Mouse (Mus musculus) right cerebral cortex, postnatal 14 days (tissue): ENCODE measurements at regions not wholly inside any gene's neighbourhood (a gene's known extent, or its start where the extent isn't known, plus 50 kb on each side); places are given as distances from the start of the nearest gene placed in this dataset.

Experiments used
- DNase-seq: peaks from one replicate; pipeline ENCODE4 v3.0.0; 2022

DNA sequence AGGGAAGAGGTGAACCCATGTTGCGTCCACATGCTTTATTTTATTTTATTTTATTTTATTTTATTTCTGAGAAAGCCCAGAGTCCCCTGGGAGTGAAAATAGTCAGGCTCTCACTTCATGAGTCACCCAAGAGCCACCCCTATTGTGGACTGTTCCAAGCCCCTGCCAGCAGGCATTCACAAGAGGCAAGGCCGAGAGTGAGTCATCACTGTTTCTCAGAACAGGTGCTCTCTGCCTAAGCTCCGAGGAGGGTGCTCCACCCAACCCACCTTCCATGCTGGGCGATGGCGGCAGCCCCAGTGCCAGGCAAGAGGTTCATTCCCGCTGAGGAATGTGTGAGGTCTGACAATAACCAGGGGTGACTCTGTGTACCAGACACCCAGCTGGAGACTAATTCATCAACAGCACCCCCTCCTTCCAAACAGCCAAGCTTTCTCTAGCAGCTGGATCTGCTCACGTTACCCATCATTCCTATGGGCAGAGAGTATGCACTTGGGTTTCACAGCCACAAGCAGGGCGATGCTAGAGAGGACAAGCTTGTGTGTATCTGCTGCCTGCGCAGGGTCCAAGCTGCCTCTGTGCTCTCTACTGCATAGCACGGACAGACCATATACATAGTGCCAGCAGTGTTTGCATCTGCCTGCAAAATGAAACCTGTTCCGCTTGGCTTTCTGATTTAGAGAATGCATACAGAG lies 122.8 kb downstream of the Zfp706 start:
- DNase-seq = peak; percentile 23

- DNase-seq = no peak
Observed at GRCm38 (mm10) chr15:36884074-36884473, 123.5 kb downstream of the Zfp706 start.

GRCm38 (mm10) chr15:36883156-36883555 lies 124.4 kb downstream of the Zfp706 start:
- DNase-seq = no peak

DNA sequence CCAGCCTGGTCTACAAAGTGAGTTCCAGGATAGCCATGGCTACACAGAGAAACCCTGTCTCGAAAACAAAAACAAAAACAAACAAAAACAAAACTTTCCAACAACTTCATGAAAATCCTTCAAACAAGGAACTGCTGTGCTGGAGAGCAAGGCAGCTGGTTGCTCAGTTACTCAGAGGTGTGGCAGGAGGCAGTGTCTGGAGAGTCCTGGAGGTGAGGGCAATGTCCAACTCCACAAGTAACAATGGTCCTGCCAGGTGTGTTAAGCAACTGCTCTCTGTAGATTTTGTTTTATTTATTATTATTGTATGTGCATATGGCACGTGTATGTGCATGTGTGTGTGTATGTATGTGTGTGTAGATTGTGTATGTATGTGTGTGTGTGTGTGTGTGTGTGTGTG lies 126.0 kb downstream of the Zfp706 start:
- DNase-seq = no peak

DNA sequence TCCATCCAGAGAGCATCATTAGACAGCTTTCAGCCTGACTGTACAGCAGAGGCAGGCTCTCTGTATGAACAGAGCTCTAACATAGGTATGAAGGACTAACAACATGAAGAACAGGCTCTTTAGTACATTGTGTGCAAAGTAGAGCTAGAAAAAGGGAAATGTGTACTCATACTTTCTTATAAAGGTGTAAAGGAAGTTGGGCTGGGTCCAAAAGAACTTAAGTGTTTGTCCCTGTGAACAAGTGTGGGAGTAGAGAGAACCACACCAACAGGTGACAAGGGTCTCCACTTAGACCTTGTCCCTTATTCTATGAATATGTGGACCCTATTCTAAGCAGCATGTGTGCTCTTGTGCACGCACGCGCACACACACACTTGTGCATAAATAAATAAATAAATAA lies 127.0 kb downstream of the Zfp706 start:
- DNase-seq = no peak

GRCm38 (mm10) chr15:36879587-36879986 lies 128.0 kb downstream of the Zfp706 start:
- DNase-seq = no peak

GRCm38 (mm10) chr15:36878960-36879359 lies 128.6 kb downstream of the Zfp706 start:
- DNase-seq = no peak

DNA sequence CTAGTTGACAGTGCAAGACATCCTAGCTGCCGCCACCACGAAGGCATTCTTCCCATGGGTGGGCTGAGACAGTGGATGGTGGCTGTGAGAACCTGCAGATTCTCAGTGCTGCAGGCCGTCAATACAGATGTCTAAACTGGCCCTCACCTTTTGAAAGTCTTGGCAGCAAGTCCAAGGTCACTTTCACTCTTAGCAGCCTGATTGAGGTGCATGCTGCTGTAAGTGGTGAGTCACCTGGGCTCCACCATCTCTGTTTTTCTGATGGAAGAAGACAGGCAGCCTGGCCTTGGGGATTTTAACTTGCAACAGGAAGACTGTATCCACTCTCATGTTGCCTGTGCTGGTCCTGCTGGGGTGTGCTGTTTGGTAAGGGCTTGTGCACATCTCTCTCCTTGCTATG lies 129.3 kb downstream of the Zfp706 start:
- DNase-seq = no peak

DNA sequence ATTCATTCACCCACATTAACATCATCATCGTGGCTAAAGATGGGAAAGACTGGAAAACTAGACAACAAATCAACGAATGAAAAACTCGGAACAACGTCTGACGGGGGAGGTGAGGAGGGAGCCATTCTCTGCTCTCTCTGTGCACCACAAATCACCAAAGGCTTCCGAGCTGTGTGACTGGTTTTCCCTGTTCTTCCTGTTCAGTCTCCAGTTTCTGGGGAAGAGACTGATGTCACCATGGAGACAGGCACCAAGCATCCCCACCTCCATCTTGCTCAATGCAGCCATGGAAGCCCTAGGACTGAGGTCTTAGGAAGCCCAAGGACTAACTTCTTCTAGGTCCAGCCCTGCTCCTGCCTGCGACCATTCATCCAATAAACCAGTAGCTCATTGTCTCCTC lies 130.1 kb downstream of the Zfp706 start:
- DNase-seq = no peak

GRCm38 (mm10) chr15:36875980-36876778 lies 131.4 kb downstream of the Zfp706 start:
- no peak for DNase-seq

- no peak for DNase-seq
Observed at GRCm38 (mm10) chr15:36874555-36874954, 133.0 kb downstream of the Zfp706 start.

GRCm38 (mm10) chr15:36873884-36874243 lies 133.7 kb downstream of the Zfp706 start:
- DNase-seq = no peak

DNA sequence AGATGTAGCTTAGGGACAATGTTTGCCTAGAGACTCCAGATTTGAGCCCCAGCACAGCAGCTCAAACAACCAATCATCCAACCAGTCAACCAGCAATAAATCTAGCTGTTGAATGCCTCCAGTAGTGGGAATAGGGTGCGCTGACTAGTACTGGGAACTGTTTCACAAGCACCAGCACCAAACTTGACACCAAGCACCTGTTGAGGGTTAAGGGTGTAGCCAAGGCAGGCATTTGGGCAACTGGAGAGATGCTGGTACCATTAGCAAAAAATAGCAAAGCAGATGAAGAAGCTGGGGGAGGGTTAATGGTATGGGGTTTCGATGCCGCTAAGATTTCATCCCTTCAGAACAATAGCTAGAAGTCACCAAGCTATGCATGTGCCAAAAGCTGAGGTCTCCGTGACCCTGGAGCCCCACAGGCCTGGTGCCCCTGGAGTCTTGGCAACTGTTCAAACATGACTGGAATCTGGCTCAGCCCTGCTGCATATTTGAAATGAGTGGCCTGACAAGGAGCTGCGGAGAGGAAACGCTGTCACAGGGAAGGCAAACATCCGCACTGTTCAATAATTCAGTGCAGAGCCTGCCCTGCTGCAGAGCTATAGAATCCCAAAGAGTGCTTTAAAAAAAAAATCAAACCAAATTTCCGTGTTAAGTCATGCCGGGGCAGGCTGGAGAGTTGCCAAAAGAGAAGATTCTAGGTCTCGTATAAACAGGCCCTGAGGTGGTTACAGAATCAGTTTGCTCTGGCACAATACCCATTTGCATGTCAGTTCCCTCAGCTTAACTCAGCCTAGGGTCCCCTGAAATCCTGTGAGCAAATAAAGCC lies 134.3 kb downstream of the Zfp706 start:
- peak; percentile 23 for DNase-seq

GRCm38 (mm10) chr15:36872566-36872965 lies 135.0 kb downstream of the Zfp706 start:
- DNase-seq = no peak

DNA sequence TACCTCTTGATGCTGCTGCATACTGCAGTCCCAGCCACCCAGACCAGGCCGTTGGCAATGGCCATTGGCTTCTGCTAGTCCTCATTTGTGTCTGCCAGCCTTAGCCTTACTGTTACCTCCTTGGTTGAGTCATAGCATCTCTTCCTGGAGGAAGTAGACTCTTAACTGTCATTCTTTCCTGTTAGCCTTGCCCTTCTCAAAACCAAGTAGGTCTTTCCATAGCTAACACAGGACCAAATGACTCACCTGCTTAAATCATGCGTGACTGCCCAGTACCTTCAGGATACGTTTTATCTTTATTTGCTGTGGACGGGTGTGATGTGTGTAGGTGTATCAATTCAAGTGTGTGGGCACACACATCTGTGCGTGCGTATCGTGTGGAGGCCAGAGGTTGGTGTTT lies 136.9 kb downstream of the Zfp706 start:
- no peak for DNase-seq

- no peak for DNase-seq
Observed at GRCm38 (mm10) chr15:36870094-36870493, 137.5 kb downstream of the Zfp706 start.

- no peak for DNase-seq
Observed at GRCm38 (mm10) chr15:36866088-36866487, 141.5 kb downstream of the Zfp706 start.

DNA sequence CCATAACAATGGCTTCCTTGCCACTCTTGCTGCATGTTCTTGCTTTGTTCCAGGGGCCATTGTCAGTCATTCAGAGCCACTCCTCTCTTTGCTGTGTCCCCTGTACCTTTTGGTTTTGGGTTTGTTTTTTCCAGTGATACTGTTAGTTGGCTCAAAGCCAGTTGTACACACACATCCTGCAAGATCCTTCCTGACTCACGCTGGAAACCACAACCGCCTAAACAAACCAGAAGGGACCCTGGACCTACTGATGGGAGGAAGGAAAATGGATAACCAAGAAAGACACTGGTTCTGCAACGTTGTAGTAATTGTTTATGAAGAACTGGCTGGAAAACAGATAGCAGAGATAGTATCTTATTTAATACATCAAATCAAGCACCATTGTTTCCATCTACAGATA lies 142.2 kb downstream of the Zfp706 start:
- no peak for DNase-seq

- DNase-seq = no peak
Observed at GRCm38 (mm10) chr15:36864046-36864445, 143.5 kb downstream of the Zfp706 start.

GRCm38 (mm10) chr15:36858711-36859110 lies 148.9 kb downstream of the Zfp706 start:
- no peak for DNase-seq

- no peak for DNase-seq
Observed at GRCm38 (mm10) chr15:36857622-36858021, 150.0 kb downstream of the Zfp706 start.

GRCm38 (mm10) chr15:36855550-36856131 lies 151.9 kb downstream of the Zfp706 start:
- DNase-seq = peak; percentile 25

GRCm38 (mm10) chr15:36854900-36855321 lies 152.7 kb downstream of the Zfp706 start:
- no peak for DNase-seq
